Mouse (Mus musculus) activated CD4-positive, CD25-positive, alpha-beta regulatory T cell (primary cell): ENCODE measurements around the gene Gm10553. TPM values are rescaled to one million over a fixed set of nuclear protein-coding genes. Genes with fewer than 3 reads are reported as not detected.

Experiments used
- polyA plus RNA-seq, 2 experiments: library from polyadenylated mRNA; unstranded; fragments of 100-300 nt; shearing (Covaris generic); gene quantifications; one replicate each; pipeline ENCODE4 v1.2.1; 2017

The Gm10553 gene
- polyA plus RNA-seq, result 1 to 10 TPM in 1 of 2 experiments, not detected in 1; 1.1 TPM

DNA sequence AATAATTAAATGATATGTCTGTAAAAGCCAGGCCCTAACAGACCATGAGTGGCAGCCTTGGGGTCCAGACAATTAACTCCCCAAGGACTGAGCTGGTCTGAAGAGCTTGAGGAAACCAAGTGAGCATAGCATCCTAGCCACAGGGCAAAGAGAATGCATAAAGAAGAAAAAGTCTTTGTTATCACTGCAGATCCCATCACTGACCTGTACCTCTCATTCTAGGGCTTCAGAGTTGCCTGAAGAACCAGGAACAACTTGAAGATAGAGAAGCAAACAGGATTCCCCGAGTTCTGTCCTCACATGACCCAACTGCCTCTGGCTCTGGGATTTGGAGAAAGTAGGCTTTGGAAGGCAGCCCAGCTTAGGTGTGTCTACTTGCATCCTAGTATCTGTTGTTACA is at the start of gene Gm10553:
Gm10553 (plus strand) TSS at position 301 of the 400 bp plus-strand sequence.

DNA sequence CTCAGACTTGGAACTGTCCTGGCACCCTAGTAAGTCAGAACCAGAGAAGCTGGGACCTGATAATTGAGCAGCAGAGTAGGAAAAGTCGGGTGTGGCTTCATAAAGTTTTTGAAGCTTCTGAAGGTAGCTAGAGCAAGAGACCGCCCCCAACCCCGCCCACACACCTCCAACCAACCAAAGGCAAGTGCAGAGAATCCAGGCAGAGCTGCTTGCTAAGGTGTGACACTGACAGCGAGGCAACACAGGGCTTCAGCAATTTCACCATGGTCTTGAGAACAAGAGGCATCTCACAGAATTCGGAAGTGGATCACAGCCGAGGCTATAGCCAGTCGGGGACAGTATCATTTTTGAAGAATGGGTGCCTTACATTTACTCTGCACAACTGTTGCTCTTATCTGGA is 9.8 kb downstream of the Gm10553 start, which contains the start of gene A530032D15Rik:
A530032D15Rik (minus strand) TSS at position 101 of the 400 bp plus-strand sequence.

Other genes starting within 250 kb of the Gm10553 start
- not detected for gene Slc16a14, start 165.0 kb upstream of the Gm10553 start, polyA plus RNA-seq
- gene A530032D15Rik, start 9.7 kb downstream of the Gm10553 start, polyA plus RNA-seq, result under 1 TPM; 0.27 to 0.95 TPM
- gene C130026I21Rik, start 170.4 kb downstream of the Gm10553 start, polyA plus RNA-seq, result 1 to 10 TPM; 8.0 to 8.2 TPM